Mouse (Mus musculus): ENCODE data around the gene Zar1l. TPM values are rescaled to one million over a fixed set of nuclear protein-coding genes. Genes with fewer than 3 reads are reported as not detected.

The Zar1l gene
- total RNA-seq, 2 experiments from 2014 or later: not detected

DNA sequence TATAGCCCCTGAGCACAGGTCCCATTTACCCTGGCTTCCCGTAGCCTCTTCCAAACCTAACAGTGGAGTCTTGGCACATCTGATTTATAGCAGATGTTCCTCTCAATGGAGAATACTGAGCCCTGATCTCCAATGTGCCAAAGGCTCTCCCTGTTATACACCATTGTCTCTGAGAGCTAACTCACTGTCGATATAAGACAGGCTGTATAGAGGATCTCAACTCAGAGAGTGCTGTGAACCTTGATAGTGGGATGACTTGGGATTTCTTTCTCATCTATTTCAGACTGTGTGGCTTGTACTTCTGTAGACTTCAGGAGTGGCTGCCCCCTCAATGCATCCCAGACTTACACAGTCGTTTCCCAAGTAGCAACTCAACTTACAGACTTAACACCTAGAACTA lies 27.7 kb downstream of the Zar1l start:
- intact Hi-C loops (cut with DNase I): no loop called here
- no peak for DNase-seq

DNA sequence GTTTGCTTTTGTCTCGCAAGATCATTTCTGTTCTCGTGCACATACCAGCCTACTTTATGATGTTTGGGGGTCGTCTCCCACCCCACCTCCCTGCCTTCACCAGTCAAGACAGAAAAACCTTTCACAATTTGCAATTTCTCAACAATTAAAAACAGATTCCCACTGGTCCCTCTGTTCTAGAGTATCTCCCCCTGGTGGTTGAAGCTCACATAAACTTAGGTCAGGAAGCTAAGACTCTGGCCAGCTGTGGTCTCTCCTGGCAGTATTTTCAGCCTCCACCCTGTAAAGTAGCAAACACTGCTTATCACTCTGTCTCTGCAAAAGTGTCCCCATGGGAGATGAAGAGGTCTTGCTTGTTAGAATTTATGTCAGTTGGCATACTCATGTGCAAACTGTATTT lies 32.8 kb downstream of the Zar1l start:
- intact Hi-C loops (cut with DNase I): loop anchor here (2.0 kb wide), 1 partner anchor 44 kb away; no protein-coding TSS in a partner anchor
- DNase-seq: peak; percentile 67 to 75

DNA sequence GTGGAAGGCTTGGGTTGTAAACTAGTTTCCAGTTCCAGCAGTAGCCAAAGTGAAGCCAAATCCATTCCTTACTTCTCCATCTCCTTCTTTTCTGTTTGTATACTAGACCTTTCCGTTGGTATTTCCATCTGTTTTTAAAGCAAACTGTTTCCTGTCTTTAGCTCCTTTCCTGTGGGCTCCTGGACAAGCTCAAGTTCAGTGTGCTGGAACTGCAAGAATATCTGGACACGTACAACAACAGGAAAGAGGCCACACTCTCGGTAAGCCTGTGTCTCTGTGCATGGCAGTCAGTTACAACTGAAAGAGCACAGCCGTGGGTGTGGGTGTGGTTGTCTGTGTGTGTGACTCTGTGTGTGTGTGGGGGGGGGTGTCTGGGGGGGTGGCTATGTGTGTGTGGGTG lies 39.4 kb downstream of the Zar1l start:
- intact Hi-C loops (cut with DNase I): no loop called here
- peak in 1 of 2 experiments; percentile 17 for DNase-seq

DNA sequence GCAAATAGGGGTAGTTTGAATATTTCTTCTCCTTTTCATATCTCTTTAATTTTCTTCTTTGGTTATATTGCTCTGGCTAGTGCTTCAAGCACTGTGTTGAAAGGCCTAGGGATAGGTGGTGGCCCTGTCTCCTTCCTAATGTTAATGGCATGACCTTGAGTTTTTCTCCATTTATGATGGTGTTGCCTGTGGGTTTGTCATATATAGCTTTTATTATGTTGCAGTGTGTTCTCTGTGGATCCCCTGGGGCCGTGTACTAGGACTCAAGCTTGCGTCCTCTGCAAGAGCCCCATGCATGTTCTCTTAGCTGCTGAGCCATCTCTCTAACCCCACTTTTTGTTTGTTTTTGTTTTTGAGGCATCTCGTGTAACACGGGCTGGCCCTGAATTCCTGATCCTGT lies 40.6 kb downstream of the Zar1l start:
- intact Hi-C loops (cut with DNase I): no loop called here
- no peak for DNase-seq

DNA sequence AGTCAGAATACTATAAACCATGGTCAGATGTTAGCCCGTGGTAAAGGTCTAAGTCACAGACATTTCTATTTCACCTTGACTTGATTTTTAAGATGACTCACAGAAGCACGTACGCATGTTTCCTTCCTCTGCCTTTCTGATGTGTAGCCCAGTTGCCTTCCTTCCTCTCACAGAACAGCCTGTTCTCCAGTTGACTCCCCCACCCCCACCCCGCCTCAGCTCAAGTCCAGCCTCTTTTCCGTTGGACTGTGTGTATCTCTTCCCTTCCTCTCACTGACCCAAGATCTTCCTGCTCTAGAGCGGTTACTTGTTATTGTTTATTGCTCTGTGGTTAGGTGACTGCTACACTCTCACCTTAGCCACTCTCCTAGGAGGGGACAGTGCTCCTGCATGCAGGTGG lies 49.5 kb downstream of the Zar1l start:
- intact Hi-C loops (cut with DNase I): no loop called here
- DNase-seq: peak; percentile 23 to 26

DNA sequence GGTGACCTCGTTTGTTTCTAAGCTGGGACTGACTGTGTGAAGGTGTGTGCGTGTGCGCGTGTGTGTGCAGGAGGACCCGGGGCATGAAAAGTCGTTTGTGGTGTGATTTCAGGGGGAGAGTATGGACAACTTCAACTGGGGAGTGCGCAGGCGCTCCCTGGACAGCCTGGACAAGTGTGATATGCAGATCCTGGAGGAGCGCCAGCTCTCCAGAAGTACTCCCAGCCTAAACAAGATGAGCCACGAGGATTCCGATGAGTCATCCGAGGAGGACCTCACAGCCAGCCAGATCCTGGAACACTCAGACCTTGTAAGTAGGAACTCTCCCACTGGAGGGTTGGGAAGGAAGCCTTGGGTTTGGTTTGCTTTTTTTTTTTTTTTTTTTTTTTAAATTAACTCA lies 51.8 kb downstream of the Zar1l start:
- intact Hi-C loops (cut with DNase I): no loop called here

DNA sequence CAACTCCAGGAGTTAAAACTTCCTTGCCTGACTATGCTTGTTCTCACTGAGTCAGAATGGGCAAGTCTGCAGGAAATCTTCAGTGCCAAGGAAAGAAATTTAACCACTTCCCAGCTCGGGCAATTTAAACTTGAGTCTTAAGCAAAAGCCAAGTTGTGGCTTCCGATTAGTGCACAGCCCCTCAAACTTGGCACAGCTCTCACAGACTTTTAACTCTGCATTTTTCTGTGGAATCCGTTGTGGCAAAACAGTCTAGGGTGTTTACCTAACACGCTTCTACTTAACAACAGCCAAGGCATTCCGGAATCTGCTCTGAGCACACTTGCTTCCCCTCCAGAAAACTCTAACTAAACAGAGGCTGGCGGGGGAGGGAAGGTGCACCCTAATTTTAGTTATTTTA lies 52.7 kb downstream of the Zar1l start:
- intact Hi-C loops (cut with DNase I): no loop called here
- DNase-seq: peak; percentile 18 to 30

More for the DNA sequence above, 51.8 kb downstream of the Zar1l start:
- DNase-seq: peak; percentile 94 to 95

DNA sequence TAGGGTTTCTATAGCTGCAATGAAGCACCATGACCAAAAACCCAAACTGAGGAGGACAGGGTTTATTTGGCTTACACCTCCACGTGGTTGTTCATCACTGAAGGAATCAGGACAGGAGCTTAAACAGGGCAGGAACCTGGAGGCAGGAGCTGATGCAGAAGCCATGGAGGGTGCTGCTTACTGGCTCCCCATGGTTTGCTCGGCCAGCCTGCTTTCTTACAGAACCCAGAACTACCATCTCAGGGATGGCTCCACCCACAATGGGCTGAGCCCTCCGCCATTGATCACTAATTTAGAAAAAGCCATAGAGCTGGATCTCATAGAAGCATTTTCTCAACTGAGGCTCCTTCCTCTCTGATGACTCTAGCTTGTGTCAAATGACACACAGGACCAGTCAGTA lies 53.2 kb downstream of the Zar1l start:
- DNase-seq: no peak
- intact Hi-C loops (cut with DNase I): no loop called here

DNA sequence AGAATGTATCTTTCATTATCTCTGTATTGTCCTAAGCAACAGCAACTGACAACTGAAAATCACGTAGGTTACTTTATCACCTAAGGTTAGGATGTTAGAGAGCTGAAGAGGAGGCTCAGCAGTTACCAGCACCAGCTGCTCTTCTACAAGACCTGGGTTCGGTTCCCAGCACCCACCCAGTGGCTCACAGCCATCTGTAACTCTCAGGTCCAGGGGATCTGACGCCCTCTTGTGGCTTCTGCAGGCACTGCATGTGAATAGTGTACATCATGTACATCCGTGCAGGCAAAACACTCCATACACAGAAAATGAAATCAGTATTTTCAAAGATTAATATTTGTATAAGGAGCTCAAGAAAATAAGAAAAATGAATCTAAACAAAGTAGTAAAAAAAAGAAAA lies 58.2 kb downstream of the Zar1l start:
- intact Hi-C loops (cut with DNase I): no loop called here
- DNase-seq: no peak

DNA sequence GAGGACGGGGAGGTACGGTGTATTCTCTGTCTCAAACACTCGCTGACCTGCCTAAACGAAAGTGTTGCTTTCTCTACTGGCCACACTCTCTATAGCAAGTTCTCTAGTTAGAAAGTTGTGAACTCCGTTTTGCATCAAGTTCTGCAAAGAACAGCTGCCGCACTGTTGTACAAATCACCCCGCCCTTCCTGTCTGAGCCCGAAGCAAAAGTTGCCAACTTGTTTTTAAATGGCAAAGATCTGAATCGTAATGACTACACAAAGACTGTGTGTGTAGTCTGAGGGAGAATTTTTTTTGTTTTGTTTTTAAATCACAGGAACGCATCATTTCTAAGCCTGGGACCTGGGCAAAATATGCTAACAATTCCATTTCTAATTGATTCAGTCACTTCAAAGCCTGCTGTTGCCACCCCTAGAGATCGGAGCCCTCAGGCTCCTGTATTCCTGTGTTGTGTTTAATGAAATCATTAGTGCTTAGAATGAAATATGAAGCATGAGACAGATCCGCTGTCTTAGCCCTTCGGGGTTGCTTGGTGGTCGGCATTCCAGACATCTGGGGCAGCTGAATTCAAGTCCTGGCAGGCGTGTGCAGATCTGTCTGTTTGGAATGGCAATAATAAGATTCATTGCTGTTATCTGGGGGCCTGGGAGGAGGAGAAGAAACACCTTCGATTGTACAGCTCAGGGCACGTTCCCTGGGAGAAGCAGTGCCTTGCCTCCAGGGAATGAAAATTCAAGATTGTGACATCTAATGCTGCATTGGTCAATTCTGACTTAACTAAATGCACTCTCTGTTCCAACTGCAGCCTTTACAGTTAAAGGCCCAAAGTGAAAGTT lies 59.8 kb downstream of the Zar1l start:
- DNase-seq: peak; percentile 35 to 50
- intact Hi-C loops (cut with DNase I): no loop called here

DNA sequence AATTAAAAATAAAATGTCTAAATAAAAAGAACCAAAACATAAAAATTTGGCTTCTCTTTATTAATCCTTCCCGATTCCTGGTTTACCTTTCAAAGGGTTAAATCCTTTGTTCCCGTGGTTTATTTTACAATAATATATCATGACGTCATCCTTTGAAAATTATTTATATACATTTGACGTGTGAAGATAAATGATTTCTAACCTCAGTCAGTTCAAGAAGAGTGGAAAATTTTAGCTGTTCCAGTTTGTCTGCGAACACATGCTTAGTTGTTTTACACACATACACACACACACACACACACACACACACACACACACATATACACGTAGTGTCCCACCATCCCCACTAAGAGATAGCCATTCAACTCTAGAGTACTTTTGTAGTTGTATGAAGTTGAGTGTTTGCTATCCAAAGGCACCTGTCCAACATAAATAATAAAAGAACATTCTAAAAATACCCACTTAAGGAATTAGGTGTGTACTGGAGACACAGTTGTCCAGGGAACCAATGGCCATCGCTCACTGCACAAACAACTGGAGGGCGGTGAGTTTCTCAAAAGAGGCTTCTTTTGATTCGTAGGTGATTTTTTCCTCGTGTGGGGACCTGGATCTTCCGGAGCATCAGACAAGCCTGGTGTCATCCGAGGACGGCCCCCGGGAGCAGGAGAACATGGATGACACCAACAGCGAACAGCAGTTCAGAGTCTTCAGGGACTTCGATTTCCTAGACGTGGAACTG lies 60.6 kb downstream of the Zar1l start:
- intact Hi-C loops (cut with DNase I): no loop called here
- DNase-seq: peak; percentile 35 to 51

Other genes starting within 250 kb of the Zar1l start
- 10 to 100 TPM in 1 of 2 experiments, 1 to 10 TPM in 1; 9.4 to 12.0 TPM for gene Brca2, start 4.5 kb upstream of the Zar1l start, total RNA-seq (2021)
- gene N4bp2l1, start 79.0 kb upstream of the Zar1l start, total RNA-seq (2021): 1 to 10 TPM; 4.0 to 4.1 TPM
- 10 to 100 TPM; 51.4 to 58.3 TPM for gene N4bp2l2, start 148.0 kb upstream of the Zar1l start, total RNA-seq (2021)
- gene Pds5b, start 155.6 kb upstream of the Zar1l start, total RNA-seq (2021): 10 to 100 TPM; 25.5 to 27.1 TPM